Mouse (Mus musculus) forebrain, embryonic 13.5 days (tissue): Measurements from ENCODE around the gene Ehbp1l1. TPM values are rescaled to one million over a fixed set of nuclear protein-coding genes. Genes with fewer than 3 reads are reported as not detected.
A peak's percentile ranks its signal among the peaks of the same experiment; 100 is the strongest.

Source experiments
- ATAC-seq: fragments of 200-750 bp; cut with Nextera tagmentation; 2 replicates; pipeline ENCODE4 v1.8.0; 2017
- H3K27ac ChIP-seq: fragments of 300-500 bp; sonication (generic); 2 replicates; pipeline ENCODE4 v1.5.1; 2015; ENCODE audit warnings: inconsistent platforms, mild to moderate bottlenecking, moderate library complexity
- H3K27me3 ChIP-seq: fragments of 300-500 bp; sonication (generic); 2 replicates; pipeline ENCODE4 v1.6.1; 2015; ENCODE audit warnings: mild to moderate bottlenecking, inconsistent platforms
- H3K36me3 ChIP-seq: fragments of 300-500 bp; sonication (generic); 2 replicates; pipeline ENCODE4 v1.6.1; 2015; ENCODE audit warnings: mild to moderate bottlenecking, inconsistent platforms; ENCODE audit not compliant: poor library complexity, severe bottlenecking
- H3K4me1 ChIP-seq: fragments of 300-500 bp; sonication (generic); 2 replicates; pipeline ENCODE4 v1.6.1; 2015; ENCODE audit warnings: inconsistent platforms
- H3K4me2 ChIP-seq: fragments of 300-500 bp; sonication (generic); 2 replicates; pipeline ENCODE4 v1.6.1; 2015; ENCODE audit warnings: inconsistent platforms, mild to moderate bottlenecking, moderate library complexity
- H3K4me3 ChIP-seq: fragments of 300-500 bp; sonication (generic); 2 replicates; pipeline ENCODE4 v1.5.1; 2015; ENCODE audit warnings: mild to moderate bottlenecking, inconsistent platforms
- H3K9ac ChIP-seq: fragments of 300-500 bp; sonication (generic); 2 replicates; pipeline ENCODE4 v1.6.1; 2015; ENCODE audit warnings: mild to moderate bottlenecking, inconsistent platforms
- H3K9me3 ChIP-seq: fragments of 300-500 bp; sonication (generic); replicated peaks from 2 replicates; pipeline ENCODE4 v1.6.1; 2016; ENCODE audit warnings: inconsistent platforms
- WGBS: fragments of 180-500 bp; shearing (Covaris S2); methylation state at CpG from one replicate; pipeline ENCODE4 v1.1.7; 2015; 5-methylcytosine and 5-hydroxymethylcytosine counted together
- polyA plus RNA-seq: library from polyadenylated mRNA; unstranded; fragments of >200 nt; fragmentation: Nextera tagmentation; extraction: Ambion mirVana; gene quantifications from 2 replicates; pipeline ENCODE4 v1.2.1, GENCODE M21; 2015

Ehbp1l1 gene
- polyA plus RNA-seq, 1 experiment from 2014 or later: 6.7 TPM

- Histone ChIP-seq H3K9ac (peak within 1 kb of the TSS; percentile 100), H3K9me3 (no peaks in the 10 kb centered on the region), H3K27me3 (no peaks in the 10 kb centered on the region), H3K4me3 (peak within 1 kb of the TSS; percentile 97), H3K4me2 (peak within 1 kb of the TSS; percentile 99), H3K36me3 (peaks cover 16% of the 10 kb centered on the region), H3K4me1 (peaks cover 67% of the 10 kb centered on the region), H3K27ac (peak within 1 kb of the TSS; percentile 97)
- WGBS: under 1% methylated on average over 24 of the region's 37 CpGs
- peak; percentile 84 for ATAC-seq
Measured at GRCm38 (mm10) chr19:5729444-5729815, 3.3 kb upstream of the Ehbp1l1 start, which contains the start of gene Fam89b. Gene Fam89b, minus strand, starts transcription at chr19:5729653.

- peaks cover 68% of the 10 kb centered on the region for H3K4me1 ChIP-seq
- H3K4me3 ChIP-seq: peak overlapping the region; percentile 97
Measured at GRCm38 (mm10) chr19:5728631-5729443, 2.7 kb upstream of the Ehbp1l1 start.

GRCm38 (mm10) chr19:5727701-5728100 lies 1.6 kb upstream of the Ehbp1l1 start:
- Histone ChIP-seq H3K4me3 (peak overlapping the region; percentile 97), H3K27me3 (no peaks in the 10 kb centered on the region), H3K9me3 (no peaks in the 10 kb centered on the region), H3K4me1 (peaks cover 68% of the 10 kb centered on the region), H3K36me3 (peaks cover 33% of the 10 kb centered on the region), H3K27ac (peak overlapping the region; percentile 97; the same call in 1 of the 2 replicates), H3K4me2 (peak overlapping the region; percentile 99), H3K9ac (peak overlapping the region; percentile 100)
- WGBS: 6% methylated on average over 14 of the region's 14 CpGs
- ATAC-seq: peak; percentile 16; the same call in 1 of the 2 replicates

More at GRCm38 (mm10) chr19:5728631-5729443, 2.7 kb upstream of the Ehbp1l1 start:
- WGBS: 6% methylated on average over 37 of the region's 37 CpGs
- H3K27me3 ChIP-seq: no peaks in the 10 kb centered on the region
- no peaks in the 10 kb centered on the region for H3K9me3 ChIP-seq
- peak overlapping the region; percentile 100 for H3K9ac ChIP-seq
- H3K27ac ChIP-seq: peak overlapping the region; percentile 97
- peak overlapping the region; percentile 99 for H3K4me2 ChIP-seq
- ATAC-seq: peak; percentile 31
- peaks cover 22% of the 10 kb centered on the region for H3K36me3 ChIP-seq

DNA sequence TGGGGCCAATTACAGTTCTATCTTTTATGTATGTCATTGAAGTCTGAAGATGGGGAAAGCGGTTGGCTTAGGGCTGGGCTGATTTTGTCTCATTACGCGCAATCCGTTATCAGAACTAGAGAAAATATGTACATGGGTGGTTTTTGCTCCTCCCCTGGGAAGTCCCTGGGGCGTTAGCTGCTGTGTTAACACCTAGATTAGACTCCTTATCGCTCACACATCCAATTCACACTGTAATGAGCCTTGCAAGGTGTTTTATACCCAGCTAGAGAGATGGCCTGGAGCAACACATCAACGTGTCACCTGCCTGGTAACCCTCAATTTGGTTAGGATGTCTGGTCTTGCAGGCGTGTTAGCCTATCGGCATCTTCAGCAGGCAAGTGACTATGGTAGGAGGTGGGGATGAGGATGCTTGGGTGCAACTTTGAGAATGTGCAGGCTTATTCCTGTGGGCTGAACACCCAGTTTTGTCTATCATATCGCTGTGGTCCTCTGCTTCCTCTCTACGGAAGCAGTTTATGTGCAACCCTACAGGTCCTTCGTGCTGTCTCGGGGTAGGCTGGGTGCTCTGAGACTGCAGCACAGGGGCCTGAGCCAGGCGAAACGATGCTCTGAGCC lies 953 bp upstream of the Ehbp1l1 start:
- 83% methylated on average over 15 of the region's 15 CpGs for WGBS
- H3K27ac ChIP-seq: no peak overlapping the region
- H3K4me1 ChIP-seq: peaks cover 68% of the 10 kb centered on the region

GRCm38 (mm10) chr19:5725029-5725707 lies 949 bp downstream of the Ehbp1l1 start:
- peaks cover 51% of the 10 kb centered on the region for H3K4me1 ChIP-seq
- H3K9me3 ChIP-seq: no peaks in the 10 kb centered on the region
- peak overlapping the region; percentile 99 for H3K4me2 ChIP-seq
- peak overlapping the region; percentile 39 for H3K4me3 ChIP-seq
- H3K27me3 ChIP-seq: no peaks in the 10 kb centered on the region
- H3K36me3 ChIP-seq: peaks cover 58% of the 10 kb centered on the region
- no peak overlapping the region for H3K27ac ChIP-seq
- H3K9ac ChIP-seq: peak overlapping the region; percentile 67
- no peak for ATAC-seq
- WGBS: 90% methylated on average over 12 of the region's 12 CpGs

More for the DNA sequence above, 953 bp upstream of the Ehbp1l1 start:
- H3K4me3 ChIP-seq: peak overlapping the region; percentile 97
- H3K27me3 ChIP-seq: no peaks in the 10 kb centered on the region
- H3K36me3 ChIP-seq: peaks cover 39% of the 10 kb centered on the region
- ATAC-seq: no peak
- H3K9me3 ChIP-seq: no peaks in the 10 kb centered on the region
- H3K4me2 ChIP-seq: peak overlapping the region; percentile 99
- H3K9ac ChIP-seq: peak overlapping the region; percentile 100

DNA sequence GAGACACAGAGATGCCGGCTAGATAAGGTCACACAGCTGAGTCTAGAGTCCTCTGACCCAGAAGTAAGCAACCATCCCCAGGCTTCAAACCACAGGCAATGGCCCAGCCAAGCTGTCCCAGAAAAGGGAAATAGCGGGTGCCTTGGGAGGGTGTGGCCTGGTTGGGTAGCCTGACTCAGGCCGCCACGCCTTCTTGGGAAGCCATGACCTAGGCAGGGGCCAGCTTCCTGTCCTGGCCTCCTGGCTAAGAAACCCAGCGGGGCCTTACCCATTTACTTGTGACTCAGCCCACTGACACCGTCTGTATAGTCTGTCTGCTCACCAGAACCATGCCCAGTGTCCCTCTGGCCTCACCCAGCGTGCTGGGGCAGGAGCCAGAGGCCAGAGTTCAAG lies 1.6 kb downstream of the Ehbp1l1 start:
- Histone ChIP-seq H3K4me2 (peak overlapping the region; percentile 99; the same call in 1 of the 2 replicates), H3K4me3 (peak overlapping the region; percentile 39; the same call in 1 of the 2 replicates), H3K27me3 (no peaks in the 10 kb centered on the region), H3K4me1 (peaks cover 45% of the 10 kb centered on the region), H3K9me3 (no peaks in the 10 kb centered on the region), H3K9ac (peak overlapping the region; percentile 67), H3K36me3 (peaks cover 64% of the 10 kb centered on the region), H3K27ac (no peak overlapping the region)
- no peak for ATAC-seq
- WGBS: 75% methylated on average over 7 of the region's 7 CpGs

DNA sequence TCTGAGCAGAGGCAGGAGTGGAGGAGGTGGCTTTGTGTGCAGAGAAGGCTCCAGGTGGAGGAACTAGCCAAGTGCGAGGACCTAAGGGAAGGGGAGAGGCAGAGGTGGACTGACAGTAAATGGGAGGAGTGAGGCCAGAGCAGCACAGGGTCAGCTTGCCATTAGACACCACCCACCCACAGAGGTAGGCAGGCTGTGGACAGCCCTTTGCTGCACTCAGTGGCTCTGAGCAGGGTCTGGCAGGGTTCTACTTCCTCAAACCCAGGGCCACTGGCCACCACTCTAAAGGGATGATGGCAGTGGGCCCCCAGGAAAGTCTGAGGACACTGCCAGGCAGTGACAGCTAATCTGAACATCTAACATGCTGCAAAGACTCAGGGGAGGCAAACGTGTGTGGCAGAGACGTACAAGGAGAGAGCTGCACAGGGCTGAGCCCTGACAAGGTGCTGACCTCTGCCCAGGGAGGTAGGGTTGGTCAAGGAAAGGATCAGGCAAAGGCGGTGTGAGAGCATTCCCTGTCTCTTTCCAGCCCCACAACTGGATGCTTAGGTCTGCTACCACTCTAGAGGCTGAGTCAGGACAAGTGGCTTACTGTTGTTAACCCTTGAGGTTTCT lies 2.1 kb downstream of the Ehbp1l1 start:
- Histone ChIP-seq H3K27ac (no peak overlapping the region; the same call in 1 of the 2 replicates), H3K4me1 (peaks cover 44% of the 10 kb centered on the region), H3K9me3 (no peaks in the 10 kb centered on the region), H3K4me2 (no peak overlapping the region), H3K9ac (0 out of 2 replicates have a peak overlapping the region, but pooled peaks have one; percentile 14), H3K36me3 (peaks cover 69% of the 10 kb centered on the region), H3K27me3 (no peaks in the 10 kb centered on the region), H3K4me3 (0 out of 2 replicates have a peak overlapping the region, but pooled peaks have one; percentile 39)
- 79% methylated on average over 4 of the region's 4 CpGs for WGBS
- ATAC-seq: no peak

DNA sequence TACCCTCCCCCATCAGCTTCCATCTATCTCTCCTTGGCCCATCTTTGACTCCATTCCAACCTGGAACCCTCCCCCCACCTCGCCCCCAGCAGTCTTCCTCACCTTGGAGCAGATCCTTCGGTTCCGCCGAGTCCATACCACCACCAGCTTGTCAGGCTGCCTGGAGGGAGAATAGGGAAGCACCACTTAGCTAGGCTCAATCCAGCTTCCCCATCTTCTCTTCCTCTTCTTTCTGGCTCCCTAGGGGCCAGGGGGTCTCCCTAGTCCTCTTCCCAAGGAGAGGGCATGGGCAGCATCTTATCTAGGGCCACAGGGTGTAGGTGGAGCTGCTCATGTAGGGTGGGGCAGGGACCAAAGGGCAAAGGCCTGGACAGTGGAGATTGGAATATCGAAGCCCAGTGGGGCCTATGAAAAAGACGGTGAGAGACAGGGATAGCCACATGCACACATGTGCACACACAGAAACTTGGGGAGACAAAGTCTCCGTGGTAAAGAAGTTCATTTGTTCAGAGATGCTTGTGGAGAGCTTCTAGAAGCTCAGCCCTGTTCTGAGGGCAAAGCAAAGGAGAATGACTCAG lies 3.2 kb downstream of the Ehbp1l1 start:
- H3K4me3 ChIP-seq: no peak overlapping the region
- ATAC-seq: no peak
- peaks cover 80% of the 10 kb centered on the region for H3K36me3 ChIP-seq
- WGBS: 91% methylated on average over 7 of the region's 7 CpGs
- H3K4me1 ChIP-seq: peaks cover 36% of the 10 kb centered on the region
- no peaks in the 10 kb centered on the region for H3K9me3 ChIP-seq
- H3K4me2 ChIP-seq: no peak overlapping the region
- no peak overlapping the region for H3K9ac ChIP-seq
- no peak overlapping the region for H3K27ac ChIP-seq
- no peaks in the 10 kb centered on the region for H3K27me3 ChIP-seq

GRCm38 (mm10) chr19:5721233-5721632 lies 4.9 kb downstream of the Ehbp1l1 start:
- Histone ChIP-seq H3K27me3 (peaks cover 4% of the 10 kb centered on the region; the same call in 1 of the 2 replicates), H3K36me3 (peaks cover 94% of the 10 kb centered on the region), H3K4me1 (peaks cover 29% of the 10 kb centered on the region), H3K4me3 (no peak overlapping the region), H3K9ac (no peak overlapping the region), H3K9me3 (no peaks in the 10 kb centered on the region), H3K27ac (no peak overlapping the region), H3K4me2 (no peak overlapping the region)
- 96% methylated on average over 6 of the region's 6 CpGs for WGBS
- ATAC-seq: no peak

DNA sequence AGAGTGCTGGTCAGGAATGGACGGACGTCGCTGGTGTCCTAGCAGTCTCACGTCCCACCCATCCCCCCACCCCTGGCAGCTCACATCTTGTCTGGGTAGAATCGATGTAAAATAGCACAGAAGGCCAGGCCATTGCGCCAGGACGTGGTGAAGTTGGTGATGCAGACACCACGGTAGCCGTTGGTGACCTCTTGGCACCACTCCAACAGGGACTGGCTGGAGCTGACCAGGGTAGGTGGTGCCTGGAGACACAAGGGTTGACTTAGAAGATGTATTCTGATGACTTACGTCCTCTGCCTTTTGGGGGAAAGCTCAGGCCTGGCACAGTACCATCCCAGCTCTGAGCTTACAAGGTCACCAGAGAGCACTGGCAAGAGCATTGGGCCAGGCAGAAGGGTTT lies 9.2 kb downstream of the Ehbp1l1 start:
- Histone ChIP-seq H3K27ac (no peak overlapping the region), H3K36me3 (peaks cover 92% of the 10 kb centered on the region), H3K9ac (no peak overlapping the region), H3K4me3 (no peak overlapping the region), H3K4me2 (0 out of 2 replicates have a peak overlapping the region, but pooled peaks have one; percentile 47), H3K27me3 (peaks cover 4% of the 10 kb centered on the region; the same call in 1 of the 2 replicates), H3K9me3 (no peaks in the 10 kb centered on the region), H3K4me1 (peaks cover 20% of the 10 kb centered on the region)
- 56% methylated on average over 10 of the region's 10 CpGs for WGBS
- no peak for ATAC-seq
